Mouse (Mus musculus): ENCODE measurements around the gene Krt24. TPM values are rescaled to one million over a fixed set of nuclear protein-coding genes. Genes with fewer than 3 reads are reported as not detected.
A peak's percentile ranks its signal among the peaks of the same experiment; 100 is the strongest.
"Not testable (repeated sequence)": the region's sequence is repeated elsewhere in the genome, so short reads cannot be mapped to it uniquely, and the experiment has no call there.

Krt24 gene
- polyA plus RNA-seq, 1 experiment from 2014 or later: 0.09 TPM

GRCm38 (mm10) chr11:99250666-99251065 lies 34.4 kb downstream of the Krt24 start:
- Histone ChIP-seq H3K27ac (no peak overlapping the region), H3K27me3 (no peaks in the 10 kb centered on the region), H3K4me1 (replicated peaks) (0 out of 2 replicates have a peak, but pooled peaks cover 4% of the 10 kb centered on the region), H3K36me3 (no peaks in the 10 kb centered on the region), H3K9me3 (no peaks in the 10 kb centered on the region), H3K9ac (no peak overlapping the region), H3K4me2 (no peak overlapping the region), H3K4me3 (no peak overlapping the region)
- 84% methylated on average over 3 of the region's 3 CpGs for WGBS
- ATAC-seq (ENCODE audit: low FRiP score): no peak

- Histone ChIP-seq H3K27me3 (no peaks in the 10 kb centered on the region), H3K9ac (no peak overlapping the region), H3K27ac (no peak overlapping the region), H3K4me2 (no peak overlapping the region), H3K4me3 (no peak overlapping the region), H3K36me3 (no peaks in the 10 kb centered on the region), H3K9me3 (no peaks in the 10 kb centered on the region), H3K4me1 (replicated peaks) (0 out of 2 replicates have a peak, but pooled peaks cover 4% of the 10 kb centered on the region)
- 68% methylated on average over 5 of the region's 5 CpGs for WGBS
- ATAC-seq (ENCODE audit: low FRiP score): no peak
Observed at GRCm38 (mm10) chr11:99250241-99250640, 34.8 kb downstream of the Krt24 start.

- peaks cover 5% of the 10 kb centered on the region; the same call in 1 of the 2 replicates for H3K4me1 ChIP-seq (replicated peaks)
- ATAC-seq (ENCODE audit: low FRiP score): no peak
- 67% methylated on average over 4 of the region's 4 CpGs for WGBS
Observed at GRCm38 (mm10) chr11:99249115-99249514, 35.9 kb downstream of the Krt24 start.

GRCm38 (mm10) chr11:99247916-99248315 lies 37.1 kb downstream of the Krt24 start:
- H3K9me3 ChIP-seq: no peaks in the 10 kb centered on the region
- no peak for ATAC-seq (ENCODE audit: low FRiP score)
- H3K36me3 ChIP-seq: no peaks in the 10 kb centered on the region
- no peak overlapping the region for H3K4me3 ChIP-seq
- no peak overlapping the region for H3K9ac ChIP-seq
- H3K4me2 ChIP-seq: no peak overlapping the region
- peaks cover 11% of the 10 kb centered on the region for H3K4me1 ChIP-seq (replicated peaks)
- WGBS: 91% methylated on average over 4 of the region's 4 CpGs
- H3K27me3 ChIP-seq: no peaks in the 10 kb centered on the region
- H3K27ac ChIP-seq: no peak overlapping the region

More at GRCm38 (mm10) chr11:99249115-99249514, 35.9 kb downstream of the Krt24 start:
- H3K4me2 ChIP-seq: no peak overlapping the region
- no peaks in the 10 kb centered on the region for H3K36me3 ChIP-seq
- H3K4me3 ChIP-seq: no peak overlapping the region
- no peaks in the 10 kb centered on the region for H3K27me3 ChIP-seq
- H3K27ac ChIP-seq: no peak overlapping the region
- no peaks in the 10 kb centered on the region for H3K9me3 ChIP-seq
- no peak overlapping the region for H3K9ac ChIP-seq

GRCm38 (mm10) chr11:99244519-99244918 lies 40.5 kb downstream of the Krt24 start:
- not testable (repeated sequence) for H3K4me1 ChIP-seq (replicated peaks); H3K27me3 ChIP-seq; H3K27ac ChIP-seq; H3K4me3 ChIP-seq; ATAC-seq (ENCODE audit: low FRiP score); H3K9me3 ChIP-seq; H3K36me3 ChIP-seq; H3K9ac ChIP-seq
- 46% methylated on average over 3 of the region's 3 CpGs for WGBS
- H3K4me2 ChIP-seq: peak overlapping the region; percentile 53

GRCm38 (mm10) chr11:99243820-99244374 lies 41.2 kb downstream of the Krt24 start, which contains the start of gene Krt222:
Gene Krt222 (minus strand): TSS chr11:99244085.
- Histone ChIP-seq H3K4me1 (replicated peaks) (peaks cover 7% of the 10 kb centered on the region), H3K9ac (peak within 1 kb of the TSS; percentile 71), H3K36me3 (no peaks in the 10 kb centered on the region), H3K9me3 (no peaks in the 10 kb centered on the region), H3K4me3 (peak within 1 kb of the TSS; percentile 40), H3K27me3 (no peaks in the 10 kb centered on the region), H3K4me2 (peak within 1 kb of the TSS; percentile 53), H3K27ac (peak within 1 kb of the TSS; percentile 83)
- 7% methylated on average over 17 of the region's 17 CpGs for WGBS
- ATAC-seq (ENCODE audit: low FRiP score): peak; percentile 66

- peaks cover 10% of the 10 kb centered on the region for H3K4me1 ChIP-seq (replicated peaks)
- peak overlapping the region; percentile 40 for H3K4me3 ChIP-seq
- 66% methylated on average over 3 of the region's 3 CpGs for WGBS
- H3K27me3 ChIP-seq: no peaks in the 10 kb centered on the region
- H3K27ac ChIP-seq: peak overlapping the region; percentile 83
- H3K9me3 ChIP-seq: no peaks in the 10 kb centered on the region
- peak overlapping the region; percentile 53 for H3K4me2 ChIP-seq
- no peaks in the 10 kb centered on the region for H3K36me3 ChIP-seq
- ATAC-seq (ENCODE audit: low FRiP score): no peak
- peak overlapping the region; percentile 71 for H3K9ac ChIP-seq
Observed at GRCm38 (mm10) chr11:99243200-99243819, 41.8 kb downstream of the Krt24 start.

- H3K4me2 ChIP-seq: no peak overlapping the region
- no peak overlapping the region for H3K9ac ChIP-seq
- no peak overlapping the region for H3K4me3 ChIP-seq
- no peak overlapping the region for H3K27ac ChIP-seq
- 81% methylated on average over 5 of the region's 5 CpGs for WGBS
- no peak for ATAC-seq (ENCODE audit: low FRiP score)
- H3K4me1 ChIP-seq (replicated peaks): peaks cover 10% of the 10 kb centered on the region
- H3K9me3 ChIP-seq: no peaks in the 10 kb centered on the region
- no peaks in the 10 kb centered on the region for H3K36me3 ChIP-seq
- H3K27me3 ChIP-seq: no peaks in the 10 kb centered on the region
Observed at GRCm38 (mm10) chr11:99242056-99242455, 43.0 kb downstream of the Krt24 start.

- no peaks in the 10 kb centered on the region for H3K9me3 ChIP-seq
- 63% methylated on average over 14 of the region's 14 CpGs for WGBS
- no peak overlapping the region for H3K4me2 ChIP-seq
Observed at GRCm38 (mm10) chr11:99238468-99238867, 46.6 kb downstream of the Krt24 start.

GRCm38 (mm10) chr11:99231049-99231816 lies 53.8 kb downstream of the Krt24 start:
- Histone ChIP-seq H3K27ac (peak overlapping the region; percentile 98), H3K9ac (peak overlapping the region; percentile 99), H3K4me1 (replicated peaks) (peaks cover 32% of the 10 kb centered on the region), H3K36me3 (peaks cover 15% of the 10 kb centered on the region), H3K27me3 (no peaks in the 10 kb centered on the region), H3K9me3 (no peaks in the 10 kb centered on the region), H3K4me2 (peak overlapping the region; percentile 69), H3K4me3 (peak overlapping the region; percentile 89)
- WGBS: 29% methylated on average over 15 of the region's 15 CpGs
- peak; percentile 24 for ATAC-seq (ENCODE audit: low FRiP score)

More at GRCm38 (mm10) chr11:99238468-99238867, 46.6 kb downstream of the Krt24 start:
- Histone ChIP-seq H3K4me1 (replicated peaks) (0 out of 2 replicates have a peak, but pooled peaks cover 3% of the 10 kb centered on the region), H3K36me3 (no peaks in the 10 kb centered on the region), H3K27me3 (no peaks in the 10 kb centered on the region), H3K9ac (no peak overlapping the region), H3K27ac (no peak overlapping the region), H3K4me3 (no peak overlapping the region)
- ATAC-seq (ENCODE audit: low FRiP score): no peak

GRCm38 (mm10) chr11:99230261-99231048 lies 54.6 kb downstream of the Krt24 start, which contains the start of gene Smarce1:
Gene Smarce1 (minus strand): TSS chr11:99231017.
- no peaks in the 10 kb centered on the region for H3K27me3 ChIP-seq
- H3K36me3 ChIP-seq: peaks cover 20% of the 10 kb centered on the region
- H3K4me3 ChIP-seq: peak within 1 kb of the TSS; percentile 89
- peak within 1 kb of the TSS; percentile 99 for H3K9ac ChIP-seq
- peaks cover 38% of the 10 kb centered on the region for H3K4me1 ChIP-seq (replicated peaks)
- H3K4me2 ChIP-seq: peak within 1 kb of the TSS; percentile 69
- H3K9me3 ChIP-seq: no peaks in the 10 kb centered on the region
- WGBS: under 1% methylated on average over 87 of the region's 87 CpGs
- H3K27ac ChIP-seq: peak within 1 kb of the TSS; percentile 98
- ATAC-seq (ENCODE audit: low FRiP score): peak; percentile 93

Measured in hindbrain, embryonic 13.5 days (tissue).